8 mouse cellular contexts compared by ENCODE assay signal in the genomic region with DNA sequence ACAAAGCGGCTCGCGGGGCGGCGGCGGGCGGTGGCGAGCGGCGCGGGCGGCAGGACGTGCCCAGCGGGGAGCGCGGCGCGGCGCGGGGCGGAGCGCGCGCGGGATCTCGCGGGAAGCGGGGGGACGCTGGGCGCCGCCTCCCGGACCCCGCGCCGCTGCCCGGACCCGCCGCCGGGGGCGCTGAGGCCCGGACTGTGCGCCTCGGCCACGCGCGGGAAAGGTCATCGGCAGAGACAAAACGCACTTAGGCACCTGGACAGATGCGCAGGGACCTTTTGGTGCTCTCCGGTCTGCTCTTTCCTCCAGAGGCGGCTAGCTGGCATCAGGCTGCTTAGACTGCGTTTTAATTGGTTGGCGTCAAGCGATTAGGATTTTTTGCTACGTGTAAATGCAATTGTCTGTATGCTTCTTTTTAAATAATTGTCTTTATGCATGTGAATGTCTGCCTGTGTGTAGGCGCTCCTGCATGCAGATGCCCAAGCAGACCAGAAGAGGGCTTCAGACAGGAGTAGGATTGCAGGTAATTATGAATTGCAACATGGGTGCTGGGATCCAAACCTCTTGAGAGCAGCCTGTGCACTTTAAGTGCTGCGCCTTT. TPM values are rescaled to one million over a fixed set of nuclear protein-coding genes. Genes with fewer than 3 reads are reported as not detected.
DNase-seq lines count a peak whose midpoint lies in the region; ATAC-seq and TF ChIP-seq lines count a peak whose summit lies in the region.

Gene Cenpb, minus strand, starts transcription at position 78 of the 598 bp plus-strand sequence.

- H3K9me3 ChIP-seq in ES-Bruce4 (replicated peaks; ENCODE audit: control insufficient read depth, insufficient read depth, low read length, poor library complexity, severe bottlenecking): no peaks in the 10 kb centered on the region
- H3K9me3 ChIP-seq in forebrain, embryonic 14.5 days (replicated peaks; ENCODE audit: control insufficient read depth, low read length): no peaks in the 10 kb centered on the region

- DNase-seq in forebrain, embryonic 14.5 days (ENCODE audit: low spot score): peak; percentile 84
- peak; percentile 90 for DNase-seq in heart, postnatal 10 days
- DNase-seq in large intestine, adult 2 months (ENCODE audit: low read depth, low spot score): no peak
- DNase-seq in lung, adult 2 months: peak; percentile 83
- peak; percentile 72 for DNase-seq in testis, postnatal 14 days (ENCODE audit: low spot score)

- TF ChIP-seq POLR2A in ES-Bruce4 (IDR thresholded peaks at IDR 0.05; ENCODE audit: insufficient read depth, low read length): no peak
- TF ChIP-seq POLR2A in lung, adult 2 months (IDR thresholded peaks at IDR 0.05; ENCODE audit: borderline replicate concordance, extremely low read depth, low read depth, low read length): peak; percentile 22; the same call in 1 of the 2 replicates

- H3K4me3 ChIP-seq in ES-Bruce4 (ENCODE audit: low read depth, low read length): peak within 1 kb of the TSS; percentile 92
- peak within 1 kb of the TSS; percentile 91 for H3K4me3 ChIP-seq in forebrain, embryonic 14.5 days (ENCODE audit: low read depth, low read length)
- peak within 1 kb of the TSS; percentile 89 for H3K4me3 ChIP-seq in lung, adult 2 months (replicated peaks; ENCODE audit: extremely low read depth, low read depth, low read length)

- peak within 1 kb of the TSS; percentile 69 for H3K4me2 ChIP-seq in forebrain, embryonic 14.5 days (ENCODE audit: low read length)

- no peaks in the 10 kb centered on the region for H3K27me3 ChIP-seq in ES-Bruce4 (ENCODE audit: control insufficient read depth, insufficient read depth, low read length, poor library complexity, severe bottlenecking)
- no peaks in the 10 kb centered on the region for H3K27me3 ChIP-seq in forebrain, embryonic 14.5 days (replicated peaks; ENCODE audit: control insufficient read depth, insufficient read depth, low read length)

- peaks cover 4% of the 10 kb centered on the region for H3K4me1 ChIP-seq in ES-Bruce4 (ENCODE audit: control insufficient read depth, insufficient read depth, low read length)
- H3K4me1 ChIP-seq in forebrain, embryonic 14.5 days (ENCODE audit: control insufficient read depth, insufficient read depth, low read length): peaks cover 24% of the 10 kb centered on the region
- H3K4me1 ChIP-seq in lung, adult 2 months (ENCODE audit: control insufficient read depth, insufficient read depth, low read length): peaks cover 23% of the 10 kb centered on the region

- peak; percentile 70 for ATAC-seq in cerebellum, adult (ENCODE audit: insufficient number of reproducible peaks, low FRiP score, low TSS enrichment)
- ATAC-seq in forebrain, embryonic 14.5 days: peak; percentile 89
- ATAC-seq in neutrophil, adult 5-6 weeks (ENCODE audit: extremely low read depth, insufficient number of reproducible peaks, low FRiP score, poor library complexity, severe bottlenecking): peak; percentile 33; the same call in 1 of the 2 replicates

- 2% methylated on average over 50 of the region's 57 CpGs for WGBS in forebrain, embryonic 14.5 days
- whole genome bisulfite sequencing in large intestine, adult 2 months: 3% methylated on average over 56 of the region's 57 CpGs
- 7% methylated on average over 57 of the region's 57 CpGs for WGBS in lung, adult 2 months

- peak; percentile 29 for TF ChIP-seq CTCF in ES-Bruce4 (IDR thresholded peaks at IDR 0.05; ENCODE audit: low read depth, low read length)
- peak; percentile 32 for TF ChIP-seq CTCF in lung, adult 2 months (IDR thresholded peaks at IDR 0.05; ENCODE audit: insufficient read depth, low read length)

- no peak within 1 kb of the TSS for H3K27ac ChIP-seq in ES-Bruce4 (ENCODE audit: insufficient read depth, low read length)
- H3K27ac ChIP-seq in forebrain, embryonic 14.5 days (ENCODE audit: low read depth, low read length): peak within 1 kb of the TSS; percentile 96

- H3K36me3 ChIP-seq in ES-Bruce4 (ENCODE audit: control insufficient read depth, insufficient read depth, low read length, poor library complexity, severe bottlenecking): no peaks in the 10 kb centered on the region
- peaks cover 11% of the 10 kb centered on the region for H3K36me3 ChIP-seq in forebrain, embryonic 14.5 days (ENCODE audit: control insufficient read depth, insufficient read depth, low read length)

- TF ChIP-seq EP300 in ES-Bruce4 (IDR thresholded peaks at IDR 0.05; ENCODE audit: insufficient read depth, low read depth, low read length): 0 out of 2 replicates have a peak, but pooled peaks have one; percentile 16

- H3K9ac ChIP-seq in ES-Bruce4 (ENCODE audit: low read depth, poor library complexity, severe bottlenecking): peak within 1 kb of the TSS; percentile 80
- H3K9ac ChIP-seq in forebrain, embryonic 14.5 days (ENCODE audit: low read length): peak within 1 kb of the TSS; percentile 96

- intact Hi-C loops in heart, postnatal 10 days (cut with DNase I): loop anchor here (2.0 kb wide), 3 partner anchors 19 to 73 kb away; partner anchors contain the start of gene 1700037H04Rik

RNA-seq across cellular contexts. Expression of gene Cenpb, which starts in this region (rescaled TPM):
- polyA plus RNA-seq in ES-Bruce4 (2011; ENCODE audit: insufficient read depth, insufficient read length, low read depth, missing spikeins): 12.2 and 12.3 TPM in 2 replicates
- 9.3 and 9.7 TPM in 2 replicates for polyA plus RNA-seq in forebrain, embryonic 14.5 days (2014; fragmentation: Nextera tagmentation; extraction: Ambion mirVana)
- total RNA-seq in heart, postnatal 10 days (2021): 10 to 100 TPM; 71.0 to 75.9 TPM
- 48.3 and 64.6 TPM in 2 replicates for polyA plus RNA-seq in large intestine, adult 2 months (2012; rRNA removed)
- 131 and 138 TPM in 2 replicates for polyA plus RNA-seq in lung, adult 2 months (2012; rRNA removed)
- total RNA-seq in neutrophil, adult 5-6 weeks (2017): 16.3 and 18.0 TPM in 2 replicates

Comparison
In these comparisons a context has a peak if more than half of its experiments do, and no peak if none do; other contexts are left out.
1. ATAC-seq: peak in every context shown above with its lines; median percentile 89 in forebrain, embryonic 14.5 days; 70 in cerebellum, adult; 33 in neutrophil, adult 5-6 weeks.